Mouse (Mus musculus) intestine, postnatal 0 days (tissue): ENCODE measurements around the gene Kcmf1. TPM values are rescaled to one million over a fixed set of nuclear protein-coding genes. Genes with fewer than 3 reads are reported as not detected.
"Not testable (repeated sequence)": the region's sequence is repeated elsewhere in the genome, so short reads cannot be mapped to it uniquely, and the experiment has no call there.

Experiments
- ATAC-seq: fragments of 200-750 bp; cut with Nextera tagmentation; 2 replicates; pipeline ENCODE4 v1.8.0; 2017; ENCODE audit warnings: mild to moderate bottlenecking, moderate TSS enrichment, moderate library complexity
- H3K27ac ChIP-seq: fragments of 300-500 bp; sonication (generic); 2 replicates; pipeline ENCODE4 v1.5.1; 2014; ENCODE audit warnings: mild to moderate bottlenecking, low read depth, low read length, moderate library complexity
- H3K27me3 ChIP-seq: fragments of 300-500 bp; sonication (generic); replicated peaks from 2 replicates; pipeline ENCODE4 v1.6.1; 2014; ENCODE audit warnings: low read length, mixed read lengths; ENCODE audit not compliant: control insufficient read depth, insufficient read depth
- H3K36me3 ChIP-seq: fragments of 300-500 bp; sonication (generic); 2 replicates; pipeline ENCODE4 v1.6.1; 2014; ENCODE audit warnings: mild to moderate bottlenecking, moderate library complexity; ENCODE audit not compliant: control insufficient read depth, insufficient read depth
- H3K4me1 ChIP-seq: fragments of 300-500 bp; sonication (generic); replicated peaks from 2 replicates; pipeline ENCODE4 v1.6.1; 2014; ENCODE audit warnings: antibody characterized with exemption, low read length, mixed read lengths; ENCODE audit not compliant: control insufficient read depth, insufficient read depth
- H3K4me2 ChIP-seq: fragments of 300-500 bp; sonication (generic); replicated peaks from 2 replicates; pipeline ENCODE4 v1.6.1; 2014; ENCODE audit warnings: low read depth, mild to moderate bottlenecking, moderate library complexity
- H3K4me3 ChIP-seq: fragments of 300-500 bp; sonication (generic); 2 replicates; pipeline ENCODE4 v1.5.1; 2014; ENCODE audit warnings: low read depth, low read length
- H3K9ac ChIP-seq: fragments of 300-500 bp; sonication (generic); 2 replicates; pipeline ENCODE4 v1.6.1; 2014; ENCODE audit warnings: mild to moderate bottlenecking, low read depth, low read length
- H3K9me3 ChIP-seq: fragments of 300-500 bp; sonication (generic); 2 replicates; pipeline ENCODE4 v1.6.1; 2016; ENCODE audit warnings: mixed run types; ENCODE audit not compliant: control insufficient read depth
- CTCF ChIP-seq: sonication (generic); IDR thresholded peaks from 2 replicates; pipeline ENCODE4 v1.5.1; 2016; ENCODE audit warnings: low read depth, mild to moderate bottlenecking, control low read depth, antibody characterized with exemption, moderate library complexity
- WGBS: fragments of 180-500 bp; shearing (Covaris S2); extraction: QIAGEN DNeasy Blood & Tissue Kit; methylation state at CpG from one replicate; pipeline ENCODE4 v1.1.7; 2014; 5-methylcytosine and 5-hydroxymethylcytosine counted together
- polyA plus RNA-seq: library from polyadenylated mRNA; unstranded; fragments of >200 nt; fragmentation: Nextera tagmentation; extraction: Ambion mirVana; gene quantifications from 2 replicates; pipeline ENCODE4 v1.2.1, GENCODE M21; 2015

Gene Kcmf1
- polyA plus RNA-seq, 1 experiment from 2014 or later: 45.2 TPM

DNA sequence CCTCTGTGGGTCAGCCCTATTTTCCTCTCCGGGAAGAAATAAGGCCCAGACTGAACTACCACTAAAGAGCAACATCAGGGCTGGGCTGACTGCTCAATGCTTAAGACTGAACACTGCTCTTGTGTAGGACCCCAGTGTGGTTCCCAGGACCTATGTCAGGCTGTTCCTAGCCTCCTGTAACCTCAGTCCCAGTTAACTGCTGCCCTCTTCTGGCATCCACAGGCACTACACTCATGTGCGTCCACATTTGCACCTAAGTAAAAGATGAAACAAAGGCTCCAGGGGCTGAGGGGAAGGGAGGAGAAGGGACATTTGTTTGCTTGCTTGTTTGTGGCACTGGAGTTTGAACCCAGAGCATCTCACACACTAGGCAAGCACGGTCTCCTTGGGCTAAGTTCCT, 70.9 kb downstream of the Kcmf1 start:
- H3K36me3 ChIP-seq: no peaks in the 10 kb centered on the region
- H3K27me3 ChIP-seq: no peaks in the 10 kb centered on the region
- H3K4me3 ChIP-seq: no peak overlapping the region
- no peak overlapping the region for H3K9ac ChIP-seq
- no peak for ATAC-seq
- 89% methylated on average over 3 of the region's 3 CpGs for WGBS
- no peak overlapping the region for H3K27ac ChIP-seq
- H3K4me2 ChIP-seq: no peak overlapping the region
- no peaks in the 10 kb centered on the region for H3K9me3 ChIP-seq
- H3K4me1 ChIP-seq: no peaks in the 10 kb centered on the region
- peak; percentile 64 for TF ChIP-seq CTCF

DNA sequence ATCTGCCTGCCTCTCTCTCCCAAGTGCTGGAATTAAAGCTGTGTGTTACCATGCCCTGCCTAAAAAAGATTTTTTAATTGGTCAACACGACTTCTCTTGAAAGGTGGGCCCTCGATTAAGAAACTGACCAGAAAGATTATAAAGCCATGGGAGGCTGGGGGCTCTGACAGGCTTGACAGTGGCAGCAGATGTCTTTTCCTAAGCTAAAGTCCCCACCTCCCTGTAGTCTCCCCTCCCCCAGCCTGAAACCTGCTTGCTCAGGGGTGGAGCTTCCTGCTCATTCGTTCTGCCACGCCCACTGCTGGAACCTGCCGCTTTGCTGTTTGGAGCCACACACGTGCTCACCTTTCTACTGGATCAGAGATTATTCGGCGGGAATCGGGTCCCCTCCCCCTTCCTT, 71.7 kb downstream of the Kcmf1 start:
- H3K9ac ChIP-seq, H3K4me1 ChIP-seq, H3K36me3 ChIP-seq, ATAC-seq, H3K4me3 ChIP-seq, H3K27ac ChIP-seq, H3K9me3 ChIP-seq, H3K27me3 ChIP-seq: not testable (repeated sequence)
- 9% methylated on average over 7 of the region's 9 CpGs for WGBS
- H3K4me2 ChIP-seq: 0 out of 2 replicates have a peak overlapping the region, but pooled peaks have one; percentile 24

DNA sequence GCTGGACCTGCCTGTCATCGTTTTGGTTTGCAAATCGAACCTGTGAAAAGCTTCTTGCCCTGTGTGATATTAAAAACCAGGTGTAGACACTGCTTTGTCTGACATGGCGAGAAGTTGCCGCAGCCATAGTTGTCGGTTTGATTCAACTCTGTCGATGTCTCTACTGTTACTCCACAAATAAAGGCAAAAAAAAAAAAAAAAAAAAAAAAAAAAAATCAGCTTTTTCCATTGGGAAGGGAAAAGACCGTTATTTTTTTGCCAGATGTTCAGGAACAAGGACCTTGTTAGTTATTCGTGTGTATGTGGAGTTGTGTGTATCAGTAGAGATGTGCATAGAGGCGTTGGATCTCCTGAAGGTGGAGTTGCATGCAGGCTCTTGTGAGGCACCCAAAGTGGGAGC, 74.0 kb downstream of the Kcmf1 start:
- no peak for TF ChIP-seq CTCF
- Histone ChIP-seq H3K36me3 (no peaks in the 10 kb centered on the region), H3K27ac (no peak overlapping the region), H3K4me1 (no peaks in the 10 kb centered on the region), H3K9ac (no peak overlapping the region), H3K4me3 (no peak overlapping the region), H3K27me3 (no peaks in the 10 kb centered on the region), H3K4me2 (no peak overlapping the region), H3K9me3 (no peaks in the 10 kb centered on the region)
- ATAC-seq: no peak
- WGBS: 63% methylated on average over 9 of the region's 9 CpGs

DNA sequence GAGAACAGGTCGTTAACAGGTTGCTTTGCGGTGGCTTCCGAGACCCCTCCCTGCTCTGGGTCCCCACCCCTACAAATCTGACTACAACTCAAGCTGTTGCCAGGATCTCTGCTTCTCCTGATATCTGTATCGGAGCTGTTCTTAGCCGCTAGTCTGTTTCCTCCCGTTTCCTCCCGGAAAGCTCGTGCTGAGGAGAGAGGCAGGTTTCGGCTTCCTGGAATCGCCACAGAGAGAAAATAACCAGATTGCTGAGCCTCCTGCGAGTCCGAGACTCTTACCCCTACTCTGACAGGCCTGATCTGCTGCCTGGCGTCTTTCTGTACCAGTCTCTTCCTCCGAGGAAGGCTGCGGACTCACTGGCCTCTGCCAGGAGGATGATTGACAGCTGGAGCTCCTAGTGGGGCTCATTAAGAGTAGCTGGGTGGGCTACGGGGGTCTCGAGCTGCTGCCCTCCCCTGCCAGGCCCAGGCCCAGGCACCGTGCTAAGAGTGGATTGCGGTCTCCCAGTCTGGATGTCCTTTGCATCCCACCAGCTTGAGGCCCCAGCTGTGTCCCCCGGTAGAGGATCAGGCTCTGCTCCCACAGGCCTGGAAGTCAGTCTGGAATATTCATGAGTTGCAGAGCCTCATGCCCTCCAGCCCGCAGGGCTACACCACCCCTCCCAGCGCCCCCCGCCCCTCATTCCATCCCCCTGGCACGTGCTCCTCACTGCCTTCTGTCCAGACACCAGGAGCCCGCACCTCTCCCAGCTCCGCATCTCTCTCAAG, 74.6 kb downstream of the Kcmf1 start:
- Histone ChIP-seq H3K4me3 (no peak overlapping the region), H3K27me3 (no peaks in the 10 kb centered on the region), H3K9ac (peak overlapping the region; percentile 26; the same call in 1 of the 2 replicates), H3K27ac (no peak overlapping the region), H3K9me3 (no peaks in the 10 kb centered on the region), H3K4me1 (no peaks in the 10 kb centered on the region), H3K36me3 (no peaks in the 10 kb centered on the region), H3K4me2 (peak overlapping the region; percentile 58)
- no peak for ATAC-seq
- 23% methylated on average over 26 of the region's 26 CpGs for WGBS
- no peak for TF ChIP-seq CTCF

- H3K27me3 ChIP-seq: no peaks in the 10 kb centered on the region
- 53% methylated on average over 9 of the region's 9 CpGs for WGBS
- no peaks in the 10 kb centered on the region for H3K9me3 ChIP-seq
- ATAC-seq: no peak
- H3K4me3 ChIP-seq: no peak overlapping the region
- no peak for TF ChIP-seq CTCF
- no peaks in the 10 kb centered on the region for H3K4me1 ChIP-seq
- H3K27ac ChIP-seq: no peak overlapping the region
- no peak overlapping the region for H3K4me2 ChIP-seq
- no peaks in the 10 kb centered on the region for H3K36me3 ChIP-seq
- no peak overlapping the region for H3K9ac ChIP-seq
These were observed 86.3 kb downstream of the Kcmf1 start for GRCm38 (mm10) chr6:72813456-72813855.

DNA sequence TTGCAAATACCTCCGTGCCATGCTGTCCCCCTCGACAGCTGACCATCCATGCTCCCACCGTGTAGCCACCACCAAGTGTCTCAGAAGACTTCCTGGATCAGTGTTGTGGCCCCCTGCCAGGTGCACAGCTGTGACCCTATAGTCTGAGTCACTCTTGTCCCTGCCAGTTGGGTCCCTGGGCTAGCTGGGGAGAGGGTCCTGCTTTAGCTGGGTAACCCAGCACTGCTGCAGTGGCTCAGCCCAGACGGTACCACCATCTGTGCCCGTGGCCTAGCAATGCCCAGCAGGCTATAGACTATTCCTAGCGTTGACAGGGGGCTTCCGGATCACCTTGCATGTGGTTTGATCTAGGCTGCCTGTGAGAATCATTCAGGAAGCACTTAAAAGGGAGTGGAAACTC, 89.5 kb downstream of the Kcmf1 start:
- no peaks in the 10 kb centered on the region for H3K4me1 ChIP-seq
- no peak overlapping the region for H3K4me3 ChIP-seq
- no peak overlapping the region for H3K4me2 ChIP-seq
- H3K9me3 ChIP-seq: no peaks in the 10 kb centered on the region
- 79% methylated on average over 7 of the region's 7 CpGs for WGBS
- no peaks in the 10 kb centered on the region for H3K27me3 ChIP-seq
- no peak for ATAC-seq
- no peak overlapping the region for H3K9ac ChIP-seq
- no peak overlapping the region for H3K27ac ChIP-seq
- TF ChIP-seq CTCF: no peak
- no peaks in the 10 kb centered on the region for H3K36me3 ChIP-seq
